Mouse (Mus musculus): Measurements from ENCODE around the gene Apol10a. TPM values are rescaled to one million over a fixed set of nuclear protein-coding genes. Genes with fewer than 3 reads are reported as not detected.
"Not testable (repeated sequence)": the region's sequence is repeated elsewhere in the genome, so short reads cannot be mapped to it uniquely, and the experiment has no call there.

Gene Apol10a
- polyA plus RNA-seq, 1 experiment from 2014 or later: not detected

DNA sequence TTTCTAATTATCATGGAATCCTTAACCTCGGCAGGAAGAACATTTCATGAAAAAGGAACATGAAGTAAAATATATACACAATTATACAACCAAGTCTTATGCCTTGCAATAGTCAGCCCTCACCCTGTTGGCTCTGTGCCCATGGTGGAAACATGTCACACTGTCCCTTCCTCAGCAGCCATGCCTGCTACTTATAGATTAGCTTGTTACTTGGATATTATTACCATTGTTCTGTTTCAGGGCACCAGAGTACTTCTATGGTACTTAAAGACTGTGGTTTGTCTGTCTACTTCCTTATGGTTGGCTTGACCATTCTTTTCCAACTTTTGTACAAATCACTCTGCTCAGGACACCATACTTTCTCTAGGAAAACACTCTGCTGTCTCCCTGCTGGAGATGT is 16.3 kb downstream of the Apol10a start:
- ATAC-seq (replicated peaks; ENCODE audit: insufficient number of reproducible peaks, low FRiP score, low TSS enrichment); H3K4me1 ChIP-seq (ENCODE audit: control insufficient read depth, insufficient read depth, low read length); H3K27me3 ChIP-seq (ENCODE audit: control insufficient read depth, insufficient read depth, low read length); H3K4me2 ChIP-seq; H3K27ac ChIP-seq (ENCODE audit: low read depth, low read length); H3K36me3 ChIP-seq (ENCODE audit: control insufficient read depth, insufficient read depth, low read length); H3K9me3 ChIP-seq (replicated peaks; ENCODE audit: control insufficient read depth, low read length); H3K9ac ChIP-seq (ENCODE audit: low read depth, low read length); H3K4me3 ChIP-seq (ENCODE audit: low read depth, low read length): not testable (repeated sequence)
- WGBS (ENCODE audit: insufficient replicate concordance): no CpG with 5 or more reads among the region's 1 CpGs

DNA sequence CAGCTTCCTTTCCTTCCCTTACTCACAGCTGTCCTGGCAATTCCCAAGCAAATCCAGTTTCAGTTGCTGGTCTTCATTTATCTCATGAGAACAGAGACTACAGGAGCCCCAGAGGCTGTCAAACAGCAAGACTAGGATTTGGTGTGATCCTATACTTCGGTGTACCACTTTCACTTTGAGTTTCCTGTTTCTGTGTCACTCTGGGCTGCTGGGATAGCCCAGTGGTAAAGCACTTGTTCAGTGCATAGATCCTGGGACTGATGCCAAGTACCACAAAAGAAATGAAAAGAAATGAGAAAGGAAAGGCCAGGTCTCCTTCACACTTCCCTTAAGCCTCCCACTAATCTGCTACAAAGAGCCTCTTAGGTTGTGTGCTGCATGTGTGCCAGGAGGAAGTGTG is 17.8 kb downstream of the Apol10a start:
- H3K4me3 ChIP-seq (ENCODE audit: low read depth, low read length); H3K27ac ChIP-seq (ENCODE audit: low read depth, low read length); H3K9ac ChIP-seq (ENCODE audit: low read depth, low read length); H3K4me1 ChIP-seq (ENCODE audit: control insufficient read depth, insufficient read depth, low read length); H3K9me3 ChIP-seq (replicated peaks; ENCODE audit: control insufficient read depth, low read length); H3K4me2 ChIP-seq; H3K27me3 ChIP-seq (ENCODE audit: control insufficient read depth, insufficient read depth, low read length); ATAC-seq (replicated peaks; ENCODE audit: insufficient number of reproducible peaks, low FRiP score, low TSS enrichment); H3K36me3 ChIP-seq (ENCODE audit: control insufficient read depth, insufficient read depth, low read length): not testable (repeated sequence)
- WGBS (ENCODE audit: insufficient replicate concordance): 56% methylated on average over 1 of the region's 1 CpGs

DNA sequence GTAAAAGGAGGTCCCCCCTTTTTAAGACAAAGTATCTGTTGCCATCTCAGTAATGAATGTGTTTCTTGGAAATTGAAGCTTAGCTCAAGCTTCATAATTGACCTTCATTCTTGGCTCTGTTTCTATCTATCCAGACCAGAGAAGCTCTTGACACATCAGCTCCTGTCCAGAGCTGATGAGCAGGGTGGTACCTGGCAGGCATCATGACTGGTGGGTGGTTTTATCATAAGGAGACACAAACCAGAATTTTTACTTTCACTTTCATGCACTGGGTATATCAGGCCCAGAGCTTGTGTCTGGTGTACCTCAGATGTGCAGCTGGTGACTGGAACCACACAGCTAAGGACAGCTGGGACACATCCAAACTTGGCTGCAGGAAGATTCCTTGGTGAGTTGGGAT is 31.1 kb downstream of the Apol10a start, which contains the start of gene Apol11a:
Gene Apol11a, plus strand, starts transcription at position 306 of the 400 bp plus-strand sequence.
- H3K27ac ChIP-seq (ENCODE audit: low read depth, low read length); H3K4me2 ChIP-seq; H3K27me3 ChIP-seq (ENCODE audit: control insufficient read depth, insufficient read depth, low read length); ATAC-seq (replicated peaks; ENCODE audit: insufficient number of reproducible peaks, low FRiP score, low TSS enrichment); H3K4me3 ChIP-seq (ENCODE audit: low read depth, low read length); H3K36me3 ChIP-seq (ENCODE audit: control insufficient read depth, insufficient read depth, low read length); H3K9me3 ChIP-seq (replicated peaks; ENCODE audit: control insufficient read depth, low read length); H3K9ac ChIP-seq (ENCODE audit: low read depth, low read length); H3K4me1 ChIP-seq (ENCODE audit: control insufficient read depth, insufficient read depth, low read length): not testable (repeated sequence)

DNA sequence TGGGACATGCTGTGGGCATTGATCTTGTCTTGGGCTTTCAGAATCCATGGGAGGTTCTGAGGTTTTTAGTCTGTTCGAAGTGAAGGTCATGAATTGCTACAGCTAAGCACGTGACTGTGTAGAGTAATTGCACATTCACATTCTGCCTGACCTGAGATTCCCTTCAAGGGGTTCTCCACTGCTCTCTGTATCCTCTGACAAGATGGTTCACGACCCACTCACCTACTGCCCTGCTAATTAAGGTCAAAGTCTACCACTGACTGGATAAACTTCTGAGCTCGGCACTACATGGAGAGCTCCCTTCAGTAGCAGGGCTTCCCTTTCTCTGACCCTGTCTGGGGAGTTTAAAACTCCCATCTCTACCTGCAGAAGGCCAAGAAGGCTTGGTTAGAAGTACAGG is 43.7 kb downstream of the Apol10a start:
- not testable (repeated sequence) for H3K9ac ChIP-seq (ENCODE audit: low read depth, low read length); H3K4me3 ChIP-seq (ENCODE audit: low read depth, low read length); H3K36me3 ChIP-seq (ENCODE audit: control insufficient read depth, insufficient read depth, low read length); H3K27ac ChIP-seq (ENCODE audit: low read depth, low read length); H3K9me3 ChIP-seq (replicated peaks; ENCODE audit: control insufficient read depth, low read length); ATAC-seq (replicated peaks; ENCODE audit: insufficient number of reproducible peaks, low FRiP score, low TSS enrichment); H3K4me1 ChIP-seq (ENCODE audit: control insufficient read depth, insufficient read depth, low read length); H3K4me2 ChIP-seq; H3K27me3 ChIP-seq (ENCODE audit: control insufficient read depth, insufficient read depth, low read length)
- WGBS (ENCODE audit: insufficient replicate concordance): 63% methylated on average over 4 of the region's 4 CpGs

DNA sequence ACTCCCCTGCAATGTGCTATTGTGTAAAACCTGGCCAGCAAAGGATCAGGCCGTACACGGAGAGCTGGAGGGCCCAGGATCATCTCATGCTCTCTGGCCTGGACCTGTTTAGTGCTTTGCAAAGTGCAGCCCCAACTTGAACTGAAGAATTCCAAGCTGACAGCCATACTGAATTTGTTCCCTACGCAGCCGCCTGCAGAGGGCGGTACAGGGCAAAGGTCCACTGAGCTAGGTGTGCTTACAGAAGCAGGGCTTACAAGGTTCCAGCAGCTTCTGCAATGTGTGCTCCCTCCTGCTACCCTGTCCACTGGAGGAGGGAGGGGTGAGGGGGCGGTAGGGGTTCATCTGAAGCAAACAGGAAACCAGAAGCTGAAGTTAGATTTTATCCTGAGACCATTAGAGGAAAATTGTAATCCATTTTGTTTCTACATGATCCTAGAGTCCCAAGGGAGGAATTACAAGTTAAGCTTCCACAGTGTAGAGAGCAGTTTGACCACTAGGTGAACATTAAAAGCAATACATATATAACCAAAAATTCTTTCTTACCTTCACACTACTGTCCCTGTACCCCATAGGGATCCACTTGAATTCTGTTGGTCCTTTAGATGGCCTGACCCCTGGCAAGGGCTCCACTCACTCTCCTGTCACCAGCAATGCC is 46.5 kb downstream of the Apol10a start:
- WGBS (ENCODE audit: insufficient replicate concordance): 14% methylated on average over 6 of the region's 6 CpGs
- not testable (repeated sequence) for H3K36me3 ChIP-seq (ENCODE audit: control insufficient read depth, insufficient read depth, low read length); H3K27me3 ChIP-seq (ENCODE audit: control insufficient read depth, insufficient read depth, low read length); ATAC-seq (replicated peaks; ENCODE audit: insufficient number of reproducible peaks, low FRiP score, low TSS enrichment); H3K27ac ChIP-seq (ENCODE audit: low read depth, low read length); H3K4me3 ChIP-seq (ENCODE audit: low read depth, low read length); H3K9ac ChIP-seq (ENCODE audit: low read depth, low read length); H3K9me3 ChIP-seq (replicated peaks; ENCODE audit: control insufficient read depth, low read length); H3K4me2 ChIP-seq; H3K4me1 ChIP-seq (ENCODE audit: control insufficient read depth, insufficient read depth, low read length)

DNA sequence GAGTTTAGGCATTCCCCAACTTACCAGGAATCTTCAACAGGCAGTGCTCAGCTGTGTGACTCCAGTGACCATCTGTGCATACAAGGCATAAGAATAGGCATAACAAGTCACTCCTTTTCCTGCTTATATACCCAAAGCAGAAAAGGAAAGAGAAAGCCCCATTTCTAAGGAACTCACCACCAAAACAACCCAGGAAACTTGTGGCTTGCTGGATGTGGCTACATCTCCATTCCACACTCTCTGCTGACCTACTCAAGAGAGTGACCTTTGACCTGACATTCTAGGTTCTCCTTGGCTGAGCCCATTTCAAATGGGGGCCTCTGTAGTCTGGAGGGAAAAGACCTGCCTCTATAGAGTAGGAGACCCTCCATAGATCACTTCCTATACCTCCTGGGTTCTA is 56.4 kb downstream of the Apol10a start, which contains the start of gene Apol7c:
Gene Apol7c, minus strand, starts transcription at position 101 of the 400 bp plus-strand sequence.
- Histone ChIP-seq H3K27ac (ENCODE audit: low read depth, low read length) (no peak within 1 kb of the TSS), H3K4me3 (ENCODE audit: low read depth, low read length) (no peak within 1 kb of the TSS), H3K4me2 (no peak within 1 kb of the TSS), H3K4me1 (ENCODE audit: control insufficient read depth, insufficient read depth, low read length) (no peaks in the 10 kb centered on the region), H3K9me3 (replicated peaks; ENCODE audit: control insufficient read depth, low read length) (no peaks in the 10 kb centered on the region), H3K9ac (ENCODE audit: low read depth, low read length) (no peak within 1 kb of the TSS), H3K36me3 (ENCODE audit: control insufficient read depth, insufficient read depth, low read length) (no peaks in the 10 kb centered on the region), H3K27me3 (ENCODE audit: control insufficient read depth, insufficient read depth, low read length) (no peaks in the 10 kb centered on the region)
- ATAC-seq (replicated peaks; ENCODE audit: insufficient number of reproducible peaks, low FRiP score, low TSS enrichment): no peak

DNA sequence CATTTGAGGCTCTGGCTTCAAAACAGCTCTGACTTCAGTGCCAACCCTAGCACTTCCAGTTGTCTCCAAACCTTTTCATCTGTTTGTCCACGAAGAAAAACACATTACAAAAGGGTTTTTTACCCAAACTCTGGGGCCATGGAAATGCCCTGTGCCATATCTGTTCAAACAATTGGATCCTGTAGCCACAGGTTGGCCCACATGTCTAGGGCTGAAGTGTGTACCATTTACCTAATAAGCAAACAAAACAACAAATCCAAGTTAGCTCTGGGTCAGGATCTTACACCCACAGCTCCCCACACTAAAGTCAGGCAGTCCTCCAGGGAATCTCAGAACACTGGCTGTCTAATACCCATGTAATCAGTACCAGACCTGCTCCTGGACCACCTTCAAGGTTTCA is 62.4 kb downstream of the Apol10a start:
- H3K27ac ChIP-seq (ENCODE audit: low read depth, low read length); H3K36me3 ChIP-seq (ENCODE audit: control insufficient read depth, insufficient read depth, low read length); H3K9me3 ChIP-seq (replicated peaks; ENCODE audit: control insufficient read depth, low read length); H3K27me3 ChIP-seq (ENCODE audit: control insufficient read depth, insufficient read depth, low read length); H3K4me3 ChIP-seq (ENCODE audit: low read depth, low read length); H3K4me2 ChIP-seq; ATAC-seq (replicated peaks; ENCODE audit: insufficient number of reproducible peaks, low FRiP score, low TSS enrichment); H3K4me1 ChIP-seq (ENCODE audit: control insufficient read depth, insufficient read depth, low read length); H3K9ac ChIP-seq (ENCODE audit: low read depth, low read length): not testable (repeated sequence)
- WGBS (ENCODE audit: insufficient replicate concordance): 38% methylated on average over 1 of the region's 1 CpGs

Other genes with a start within 250 kb of the Apol10a start
- 81.1 and 81.5 TPM in 2 replicates for gene Rbfox2, start 170.0 kb upstream of the Apol10a start, polyA plus RNA-seq (2014; fragmentation: Nextera tagmentation; extraction: Ambion mirVana)
- 0.13 TPM in 1 of 2 replicates, not detected in the other for gene Apol7a, start 77.9 kb upstream of the Apol10a start, polyA plus RNA-seq (2014; fragmentation: Nextera tagmentation; extraction: Ambion mirVana)
- gene Apol9a, start 65.9 kb upstream of the Apol10a start, polyA plus RNA-seq (2014; fragmentation: Nextera tagmentation; extraction: Ambion mirVana): 0.23 and 0.52 TPM in 2 replicates
- not detected in 2 replicates for gene Apol7b, start 29.6 kb upstream of the Apol10a start, polyA plus RNA-seq (2014; fragmentation: Nextera tagmentation; extraction: Ambion mirVana)
- not detected in 2 replicates for gene Apol11a, start 31.2 kb downstream of the Apol10a start, polyA plus RNA-seq (2014; fragmentation: Nextera tagmentation; extraction: Ambion mirVana)
- not detected in 2 replicates for gene Apol7c, start 56.3 kb downstream of the Apol10a start, polyA plus RNA-seq (2014; fragmentation: Nextera tagmentation; extraction: Ambion mirVana)
- not detected in 2 replicates for gene 1700025B11Rik, start 84.8 kb downstream of the Apol10a start, polyA plus RNA-seq (2014; fragmentation: Nextera tagmentation; extraction: Ambion mirVana)
- gene Apol10b, start 119.1 kb downstream of the Apol10a start, polyA plus RNA-seq (2014; fragmentation: Nextera tagmentation; extraction: Ambion mirVana): not detected in 2 replicates
- gene Gm36245, start 122.2 kb downstream of the Apol10a start, polyA plus RNA-seq (2014; fragmentation: Nextera tagmentation; extraction: Ambion mirVana): not detected in 2 replicates
- not detected in 2 replicates for gene Apol11b, start 166.2 kb downstream of the Apol10a start, polyA plus RNA-seq (2014; fragmentation: Nextera tagmentation; extraction: Ambion mirVana)
- 0.13 TPM in 1 of 2 replicates, not detected in the other for gene Apol7e, start 221.8 kb downstream of the Apol10a start, polyA plus RNA-seq (2014; fragmentation: Nextera tagmentation; extraction: Ambion mirVana)

Measured in heart, embryonic 11.5 days (tissue).